Mouse (Mus musculus) olfactory bulb, adult 2 months (tissue): ENCODE data around the gene Prkra.

ENCODE experiments used
- CTCF ChIP-seq: fragments of 200-500 bp; IDR thresholded peaks from 2 replicates; pipeline ENCODE4 v1.5.1; 2012; ENCODE audit warnings: low read depth, mild to moderate bottlenecking, low read length, moderate library complexity; ENCODE audit not compliant: insufficient read depth
- POLR2A ChIP-seq: fragments of 200-500 bp; IDR thresholded peaks from 2 replicates; pipeline ENCODE4 v1.6.1; 2012; ENCODE audit warnings: mild to moderate bottlenecking, low read depth, low read length, moderate library complexity; ENCODE audit not compliant: insufficient read depth

DNA sequence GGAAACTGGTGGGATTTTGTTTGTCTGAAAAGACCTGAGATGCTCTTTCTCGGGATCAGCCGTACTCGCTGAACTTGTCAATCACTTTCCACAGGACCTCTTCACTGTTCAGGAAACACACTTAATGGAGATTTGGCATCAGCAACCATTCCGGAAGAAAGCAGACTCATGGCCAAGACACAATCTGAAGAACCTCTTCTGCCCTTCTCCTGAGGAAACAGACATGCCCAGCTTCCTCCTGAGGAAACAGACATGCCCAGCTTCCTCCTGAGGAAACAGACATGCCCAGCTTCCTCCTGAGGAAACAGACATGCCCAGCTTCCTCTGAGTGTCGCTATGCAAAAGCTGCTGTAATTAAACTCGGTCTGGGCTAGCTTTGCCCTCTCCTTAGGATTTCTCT lies 47.5 kb upstream of the Prkra start:
- TF ChIP-seq POLR2A: no peak
- TF ChIP-seq CTCF: no peak
